Mouse (Mus musculus): Measurements from ENCODE around the gene Gm20388.

GRCm38 (mm10) chr8:121461192-121461591, 1550.6 kb downstream of the Gm20388 start:
- TF ChIP-seq HCFC1 (IDR thresholded peaks at IDR 0.05; ENCODE audit: borderline replicate concordance, insufficient read depth, low read length) (no peak), ZC3H11A (IDR thresholded peaks at IDR 0.05; ENCODE audit: borderline replicate concordance, low read depth, low read length) (no peak)
